Mouse (Mus musculus): Measurements from ENCODE around the gene Sgip1. TPM values are rescaled to one million over a fixed set of nuclear protein-coding genes. Genes with fewer than 3 reads are reported as not detected.
A peak's percentile ranks its signal among the peaks of the same experiment; 100 is the strongest.

The Sgip1 gene
- polyA plus RNA-seq, 2 experiments from 2014 or later = 0.96 to 1.4 TPM

GRCm38 (mm10) chr4:102979385-102979784 is 238.3 kb downstream of the Sgip1 start:
- no peak for ATAC-seq

GRCm38 (mm10) chr4:102981709-102982108 is 240.6 kb downstream of the Sgip1 start:
- no peak for ATAC-seq

- no peak for ATAC-seq
These were observed 245.1 kb downstream of the Sgip1 start for GRCm38 (mm10) chr4:102986173-102986572.

GRCm38 (mm10) chr4:102986917-102987316 is 245.8 kb downstream of the Sgip1 start:
- ATAC-seq = peak; percentile 52

GRCm38 (mm10) chr4:102987325-102987724 is 246.2 kb downstream of the Sgip1 start:
- ATAC-seq = no peak

GRCm38 (mm10) chr4:102987756-102988155 is 246.7 kb downstream of the Sgip1 start:
- ATAC-seq = no peak

GRCm38 (mm10) chr4:102988526-102988925 is 247.4 kb downstream of the Sgip1 start:
- no peak for ATAC-seq

- ATAC-seq = peak; percentile 37
These were observed 248.3 kb downstream of the Sgip1 start for GRCm38 (mm10) chr4:102989391-102989790.

- ATAC-seq = no peak
These were observed 248.9 kb downstream of the Sgip1 start for GRCm38 (mm10) chr4:102990016-102990415.

GRCm38 (mm10) chr4:102990595-102991340 is 249.7 kb downstream of the Sgip1 start:
- peak; percentile 67 for ATAC-seq

GRCm38 (mm10) chr4:102991685-102992084 is 250.6 kb downstream of the Sgip1 start:
- ATAC-seq = no peak

GRCm38 (mm10) chr4:103004681-103005080 is 263.6 kb downstream of the Sgip1 start:
- no peak for ATAC-seq

GRCm38 (mm10) chr4:103005190-103005945 is 264.3 kb downstream of the Sgip1 start:
- no peak for ATAC-seq

GRCm38 (mm10) chr4:103006266-103006665 is 265.2 kb downstream of the Sgip1 start:
- no peak for ATAC-seq

- ATAC-seq = peak; percentile 74
These were observed 265.9 kb downstream of the Sgip1 start for GRCm38 (mm10) chr4:103006943-103007418.

GRCm38 (mm10) chr4:103010734-103011133 is 269.6 kb downstream of the Sgip1 start:
- ATAC-seq = no peak

- ATAC-seq = no peak
These were observed 270.7 kb downstream of the Sgip1 start for GRCm38 (mm10) chr4:103011823-103012222.

GRCm38 (mm10) chr4:103013490-103013889 is 272.4 kb downstream of the Sgip1 start:
- ATAC-seq = no peak

Other genes starting within 250 kb of the Sgip1 start
- under 1 TPM in 1 of 2 experiments, not detected in 1; 0.89 TPM for gene Tctex1d1, start 237.3 kb downstream of the Sgip1 start, polyA plus RNA-seq (2017; shearing (Covaris generic))

All from activated CD4-positive, CD25-positive, alpha-beta regulatory T cell, adult 4 months (primary cell).